Comparison of ENCODE assay signal across 9 mouse cellular contexts in the genomic region with DNA sequence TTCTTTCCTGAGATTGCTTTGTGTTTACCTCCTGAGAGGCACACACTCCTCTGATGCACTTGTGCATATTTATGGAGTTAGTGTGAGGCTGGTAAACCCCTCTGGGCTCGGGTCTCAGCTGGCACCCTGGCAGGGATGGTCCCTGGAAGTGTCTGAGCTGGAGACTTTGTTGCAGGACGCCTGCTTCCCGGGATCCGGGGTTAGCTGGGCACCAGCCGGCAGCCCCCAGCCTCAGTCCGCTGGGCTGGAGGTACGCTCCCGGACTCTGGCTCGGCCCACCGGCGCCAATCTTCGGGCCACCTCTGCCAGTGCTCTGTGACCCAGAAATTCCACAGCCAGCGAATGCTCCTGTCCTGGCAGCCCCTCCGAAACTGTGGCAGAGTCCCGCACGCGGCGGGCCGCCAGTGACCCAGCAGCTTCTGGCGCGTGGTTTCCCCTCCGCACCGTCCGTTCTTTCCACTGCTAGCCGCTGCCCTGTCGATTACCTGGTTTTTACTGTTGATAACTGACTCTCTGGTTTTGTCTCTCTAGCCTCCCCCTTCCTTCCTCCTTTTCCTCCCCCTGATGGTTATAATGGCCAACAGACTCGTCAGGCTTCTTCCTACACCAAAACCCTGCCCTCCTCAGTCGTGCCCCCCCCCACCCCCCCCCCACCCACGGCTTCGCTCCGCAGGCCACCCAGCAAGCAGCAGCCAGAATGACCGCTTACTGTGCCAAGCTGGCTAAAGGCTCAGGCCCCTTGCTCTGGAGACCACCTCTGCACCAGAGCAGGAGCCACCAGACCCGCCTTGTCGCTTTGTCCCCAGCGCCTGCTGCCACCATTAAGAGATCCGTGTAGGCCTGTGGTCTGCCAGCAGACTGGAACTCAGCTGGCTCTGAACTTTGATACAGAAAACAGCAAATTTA. TPM values are rescaled to one million over a fixed set of nuclear protein-coding genes. Genes with fewer than 3 reads are reported as not detected.
DNase-seq lines count a peak whose midpoint lies in the region; ATAC-seq and TF ChIP-seq lines count a peak whose summit lies in the region.
"Had no signal": no experiment of that assay in that cellular context is flagged by ENCODE, and none has a peak within 500 bp of the region (broad histone marks: within the 10 kb centered on the region; RNA-seq: fewer than 3 reads in every experiment).

No protein-coding gene starts in this region.

- peaks cover 17% of the 10 kb centered on the region for H3K4me1 ChIP-seq in bone marrow macrophage, adult 2 months (ENCODE audit: control insufficient read depth, insufficient read depth, low read length)
- H3K4me1 ChIP-seq in forebrain, embryonic 12.5 days, result peaks cover 20% of the 10 kb centered on the region
- H3K4me1 ChIP-seq in hindbrain, embryonic 15.5 days (replicated peaks), result peaks cover 23% of the 10 kb centered on the region
- H3K4me1 ChIP-seq in liver, embryonic 15.5 days (replicated peaks), result peaks cover 3% of the 10 kb centered on the region; the same call in 1 of the 2 replicates
- peaks cover 4% of the 10 kb centered on the region; the same call in 1 of the 2 replicates for H3K4me1 ChIP-seq in stomach, embryonic 15.5 days

- peak overlapping the region; percentile 95 for H3K4me2 ChIP-seq in forebrain, embryonic 12.5 days
- peak overlapping the region; percentile 98 for H3K4me2 ChIP-seq in hindbrain, embryonic 15.5 days
- peak overlapping the region; percentile 66 for H3K4me2 ChIP-seq in liver, embryonic 15.5 days
- H3K4me2 ChIP-seq in stomach, embryonic 15.5 days, result peak overlapping the region; percentile 89

- no peak for TF ChIP-seq POLR2A in bone marrow macrophage, adult 2 months (IDR thresholded peaks at IDR 0.05; ENCODE audit: borderline replicate concordance, low read depth, low read length)

- H3K36me3 ChIP-seq in forebrain, embryonic 12.5 days (replicated peaks), result no peaks in the 10 kb centered on the region
- no peaks in the 10 kb centered on the region for H3K36me3 ChIP-seq in hindbrain, embryonic 15.5 days
- H3K36me3 ChIP-seq in liver, embryonic 15.5 days (replicated peaks), result no peaks in the 10 kb centered on the region
- no peaks in the 10 kb centered on the region for H3K36me3 ChIP-seq in stomach, embryonic 15.5 days

- TF ChIP-seq CTCF in bone marrow macrophage, adult 2 months (IDR thresholded peaks at IDR 0.05; ENCODE audit: low read depth, low read length), result no peak

- no peak overlapping the region for H3K27ac ChIP-seq in bone marrow macrophage, adult 2 months (ENCODE audit: insufficient read depth, low read depth, low read length)
- H3K27ac ChIP-seq in forebrain, embryonic 12.5 days, result peak overlapping the region; percentile 65
- H3K27ac ChIP-seq in hindbrain, embryonic 15.5 days (replicated peaks), result peak overlapping the region; percentile 51
- H3K27ac ChIP-seq in liver, embryonic 15.5 days (replicated peaks), result no peak overlapping the region
- H3K27ac ChIP-seq in stomach, embryonic 15.5 days, result no peak overlapping the region
- H3K27ac ChIP-seq: macrophage had no signal

- H3K9ac ChIP-seq in forebrain, embryonic 12.5 days, result peak overlapping the region; percentile 69
- H3K9ac ChIP-seq in hindbrain, embryonic 15.5 days, result peak overlapping the region; percentile 57
- H3K9ac ChIP-seq in liver, embryonic 15.5 days, result peak overlapping the region; percentile 21; the same call in 1 of the 2 replicates
- H3K9ac ChIP-seq in stomach, embryonic 15.5 days, result 0 out of 2 replicates have a peak overlapping the region, but pooled peaks have one; percentile 6

- peak; percentile 71 for ATAC-seq in forebrain, embryonic 12.5 days (ENCODE audit: low FRiP score)
- peak; percentile 77 for ATAC-seq in hindbrain, embryonic 15.5 days (ENCODE audit: low FRiP score, low read depth)
- no peak for ATAC-seq in liver, embryonic 15.5 days (ENCODE audit: insufficient read depth)
- ATAC-seq in stomach, embryonic 15.5 days (ENCODE audit: insufficient read depth, low FRiP score, low read depth), result no peak

- H3K9me3 ChIP-seq in forebrain, embryonic 12.5 days, result no peaks in the 10 kb centered on the region
- H3K9me3 ChIP-seq in hindbrain, embryonic 15.5 days, result no peaks in the 10 kb centered on the region
- H3K9me3 ChIP-seq in liver, embryonic 15.5 days (replicated peaks), result no peaks in the 10 kb centered on the region
- no peaks in the 10 kb centered on the region for H3K9me3 ChIP-seq in stomach, embryonic 15.5 days

- H3K4me3 ChIP-seq in bone marrow macrophage, adult 2 months (ENCODE audit: insufficient read depth, low read length), result peak overlapping the region; percentile 24
- H3K4me3 ChIP-seq in forebrain, embryonic 12.5 days (replicated peaks), result peak overlapping the region; percentile 50
- H3K4me3 ChIP-seq in hindbrain, embryonic 15.5 days, result peak overlapping the region; percentile 46
- H3K4me3 ChIP-seq in liver, embryonic 15.5 days (replicated peaks), result peak overlapping the region; percentile 39
- peak overlapping the region; percentile 40 for H3K4me3 ChIP-seq in stomach, embryonic 15.5 days (replicated peaks)

- DNase-seq in layer of hippocampus, postnatal 25 days (ENCODE audit: extremely low spot score in 1 of 2, low spot score in 1 of 2), result peak; percentile 11 to 13
- no peak for DNase-seq in layer of hippocampus, adult 9-11 months
- no peak for DNase-seq in spleen, postnatal 10 days (ENCODE audit: low spot score in 2 of 2)

- WGBS in forebrain, embryonic 12.5 days, result 2% methylated on average over 36 of the region's 36 CpGs
- WGBS in hindbrain, embryonic 15.5 days, result 3% methylated on average over 30 of the region's 36 CpGs
- WGBS in liver, embryonic 15.5 days (ENCODE audit: insufficient replicate concordance), result 4% methylated on average over 36 of the region's 36 CpGs
- WGBS in stomach, embryonic 15.5 days, result 5% methylated on average over 36 of the region's 36 CpGs

- H3K27me3 ChIP-seq in forebrain, embryonic 12.5 days, result 0 out of 2 replicates have a peak, but pooled peaks cover 5% of the 10 kb centered on the region
- H3K27me3 ChIP-seq in hindbrain, embryonic 15.5 days, result no peaks in the 10 kb centered on the region
- H3K27me3 ChIP-seq in liver, embryonic 15.5 days, result peaks cover 29% of the 10 kb centered on the region
- no peaks in the 10 kb centered on the region for H3K27me3 ChIP-seq in stomach, embryonic 15.5 days (replicated peaks)

RNA-seq across cellular contexts. Expression of gene Map3k7, which starts 26.3 kb away (rescaled TPM):
- 10 to 100 TPM; 37.3 to 44.2 TPM for total RNA-seq in layer of hippocampus, postnatal 25 days (2021)
- 30.0 and 30.7 TPM in 2 replicates for polyA plus RNA-seq in bone marrow macrophage, adult 2 months (2012; ENCODE audit: insufficient read depth, insufficient read length, missing spikeins)
- 45.1 and 47.5 TPM in 2 replicates for polyA plus RNA-seq in forebrain, embryonic 12.5 days (2016; fragmentation: Nextera tagmentation; extraction: Ambion mirVana)
- 24.3 and 24.9 TPM in 2 replicates for polyA plus RNA-seq in hindbrain, embryonic 15.5 days (2015; fragmentation: Nextera tagmentation; extraction: Ambion mirVana)
- 10.8 and 15.2 TPM in 2 replicates for polyA plus RNA-seq in liver, embryonic 15.5 days (2015; fragmentation: Nextera tagmentation; extraction: Ambion mirVana)
- polyA plus RNA-seq in stomach, embryonic 15.5 days (2015; fragmentation: Nextera tagmentation; extraction: Ambion mirVana), result 23.7 and 25.2 TPM in 2 replicates

Comparison
In these comparisons a context has a peak if more than half of its experiments do, and no peak if none do; other contexts are left out.
1. DNase-seq: peak in layer of hippocampus, postnatal 25 days (2 of 2); none in layer of hippocampus, adult 9-11 months (single experiment) and spleen, postnatal 10 days (0 of 2).
2. H3K27ac ChIP-seq: peak in forebrain, embryonic 12.5 days (single experiment) and hindbrain, embryonic 15.5 days (single experiment); none in bone marrow macrophage, adult 2 months (single experiment), liver, embryonic 15.5 days (single experiment) and stomach, embryonic 15.5 days (single experiment).
3. ATAC-seq: peak in forebrain, embryonic 12.5 days (single experiment) and hindbrain, embryonic 15.5 days (single experiment); none in liver, embryonic 15.5 days (single experiment) and stomach, embryonic 15.5 days (single experiment).
4. H3K9ac ChIP-seq: peak in every context shown above with its lines; median percentile 69 in forebrain, embryonic 12.5 days; 57 in hindbrain, embryonic 15.5 days; 21 in liver, embryonic 15.5 days; 6 in stomach, embryonic 15.5 days.
5. Peak in every context shown above with its lines, with median percentiles within 50 percentile points of each other: H3K4me3 ChIP-seq and H3K4me2 ChIP-seq.